Mouse (Mus musculus): ENCODE measurements around the gene Plod1.
A peak's percentile ranks its signal among the peaks of the same experiment; 100 is the strongest.
"Not testable (repeated sequence)": the region's sequence is repeated elsewhere in the genome, so short reads cannot be mapped to it uniquely, and the experiment has no call there.

Gene Plod1

GRCm38 (mm10) chr4:147888237-147888636 is 48.3 kb downstream of the Plod1 start:
- DNase-seq: no peak

GRCm38 (mm10) chr4:147887277-147887676 is 49.3 kb downstream of the Plod1 start:
- DNase-seq: no peak

GRCm38 (mm10) chr4:147886158-147886557 is 50.4 kb downstream of the Plod1 start:
- no peak for DNase-seq

- no peak for DNase-seq
Measured at GRCm38 (mm10) chr4:147884138-147884537, 52.4 kb downstream of the Plod1 start.

GRCm38 (mm10) chr4:147883041-147883440 is 53.5 kb downstream of the Plod1 start:
- no peak for DNase-seq

DNA sequence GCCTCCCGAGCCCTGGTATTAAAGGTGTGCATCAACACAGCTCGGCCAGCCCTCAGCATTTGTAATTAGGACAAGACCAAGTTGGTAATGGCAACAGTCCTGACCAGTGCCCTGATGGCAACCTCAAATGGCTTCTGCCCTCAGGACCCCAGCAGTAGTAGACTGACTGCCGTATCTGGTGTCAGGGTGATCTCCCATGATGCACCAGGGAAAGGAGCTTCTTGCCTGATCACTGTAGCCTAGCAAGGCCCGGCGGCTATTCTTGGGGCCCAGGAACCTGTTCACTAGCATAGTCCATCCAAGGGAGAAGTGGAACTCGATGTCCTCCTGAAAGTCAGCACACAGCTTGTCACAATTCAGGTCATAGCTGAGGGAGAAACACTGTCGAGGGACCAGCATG is 54.8 kb downstream of the Plod1 start:
- DNase-seq: no peak

DNA sequence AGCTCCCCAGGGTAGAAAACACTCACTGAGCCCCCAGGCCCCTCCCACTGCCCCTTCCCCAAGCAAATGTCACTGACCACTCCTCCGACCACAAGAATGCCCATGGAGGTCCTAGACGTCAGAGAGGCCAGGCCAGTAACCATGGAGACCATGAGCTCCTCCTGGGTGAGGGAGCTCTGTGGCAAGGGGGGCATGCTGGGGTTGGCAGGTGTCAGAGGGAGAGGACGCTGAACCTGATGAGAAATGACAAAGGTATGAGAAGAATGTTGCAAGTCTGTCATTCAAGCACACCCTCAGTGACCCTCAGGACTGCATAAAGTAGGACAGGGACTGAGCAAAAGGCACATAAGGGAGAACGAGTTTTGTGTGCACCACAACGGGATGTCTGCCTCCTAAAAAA is 56.7 kb downstream of the Plod1 start:
- no peak for DNase-seq

DNA sequence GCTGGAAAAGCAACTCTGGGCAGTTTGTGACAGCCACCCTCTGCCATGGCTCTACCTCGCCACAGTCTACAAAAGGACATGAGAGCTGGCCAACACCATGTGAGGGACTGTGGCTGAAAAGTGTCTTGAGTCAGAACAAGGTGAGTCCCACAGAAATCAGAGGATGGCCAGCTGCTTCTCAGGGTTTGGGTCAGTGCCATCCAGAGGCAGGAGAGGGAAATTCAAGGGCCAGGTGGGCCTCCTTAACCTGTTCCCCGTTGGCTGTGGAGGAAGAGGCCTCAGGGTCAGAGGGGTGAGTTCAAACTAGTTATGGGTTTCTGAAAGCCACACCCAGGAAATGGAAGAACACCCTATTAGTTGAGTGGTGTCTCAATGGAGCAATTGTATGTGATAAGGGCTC is 57.1 kb downstream of the Plod1 start:
- no peak for DNase-seq

DNA sequence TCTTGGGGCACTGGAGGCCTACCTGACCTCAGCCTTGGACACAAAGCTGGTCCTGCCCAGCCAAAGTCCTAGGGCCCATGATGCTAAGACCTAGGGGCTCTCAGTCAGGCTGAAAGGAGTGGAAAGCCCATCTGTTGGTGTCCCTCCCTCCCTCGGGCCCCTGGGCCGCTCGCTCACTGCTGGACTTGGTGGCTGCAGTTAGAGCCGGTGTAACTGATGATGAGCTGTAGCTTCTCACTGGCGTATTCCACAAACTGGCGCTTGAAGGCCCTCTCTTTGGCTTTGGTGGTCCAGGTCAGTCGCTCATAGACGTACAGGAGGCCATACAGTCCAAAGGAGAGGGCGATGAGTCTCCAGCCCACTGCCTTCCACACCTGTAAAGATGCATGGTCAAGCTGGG is 58.0 kb downstream of the Plod1 start:
- DNase-seq: no peak

- no peak for DNase-seq
Measured at GRCm38 (mm10) chr4:147875852-147876575, 60.6 kb downstream of the Plod1 start.

- DNase-seq: no peak
Measured at GRCm38 (mm10) chr4:147869238-147869637, 67.3 kb downstream of the Plod1 start.

DNA sequence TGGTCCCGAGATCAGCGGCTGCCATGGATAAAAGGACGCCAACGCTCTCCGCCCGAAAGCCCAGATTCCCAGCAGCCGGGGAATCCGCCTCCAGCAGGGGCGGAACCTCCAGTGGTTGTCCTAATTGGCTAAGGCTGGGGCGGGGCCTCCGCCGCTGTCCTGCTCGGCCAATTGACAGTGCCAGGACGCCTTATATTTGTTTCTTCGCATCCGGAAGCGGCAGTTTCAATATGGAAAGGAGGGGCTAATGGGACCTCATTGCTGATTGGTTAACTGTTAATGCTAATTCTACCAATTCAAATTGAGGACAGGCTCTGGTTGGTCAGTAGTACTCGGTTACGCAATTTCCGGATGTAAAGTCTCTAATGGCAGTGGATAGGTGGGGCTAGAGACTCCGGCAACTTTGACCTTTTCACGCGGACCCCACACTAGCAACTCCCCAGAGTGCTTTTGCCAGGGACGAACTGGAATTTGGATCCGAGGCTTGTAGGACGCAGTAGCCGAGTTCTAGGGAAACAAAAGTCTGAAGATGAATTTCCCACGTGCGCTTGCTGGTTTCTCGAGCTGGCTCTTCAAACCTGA is 68.0 kb downstream of the Plod1 start, which contains the start of the genes Miip and Fv1:
Gene Miip, minus strand, starts transcription at position 367 of the 582 bp plus-strand sequence.
Gene Fv1, plus strand, starts transcription at position 530 of the 582 bp plus-strand sequence.
- DNase-seq: peak; percentile 90 to 92

- DNase-seq: no peak
Measured at GRCm38 (mm10) chr4:147867563-147868449, 68.8 kb downstream of the Plod1 start.

DNA sequence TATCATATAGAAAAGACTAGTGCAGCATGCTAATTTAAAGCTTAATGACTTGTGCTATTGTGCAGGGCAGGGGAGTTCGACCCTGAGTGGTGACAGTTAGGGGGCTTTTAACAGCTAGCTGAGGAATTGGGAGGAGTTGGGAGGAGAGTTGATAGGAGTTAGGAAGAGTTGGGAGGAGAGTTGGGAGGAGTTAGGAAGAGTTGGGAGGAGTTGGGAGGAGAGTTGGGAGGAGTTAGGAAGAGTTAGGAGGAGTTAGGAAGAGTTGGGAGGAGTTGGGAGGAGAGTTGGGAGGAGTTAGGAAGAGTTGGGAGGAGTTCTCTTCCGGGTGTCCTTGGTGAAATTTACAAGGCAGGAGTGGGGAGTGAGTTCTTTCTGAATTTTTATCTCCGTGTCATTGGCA is 69.8 kb downstream of the Plod1 start:
- DNase-seq: not testable (repeated sequence)

DNA sequence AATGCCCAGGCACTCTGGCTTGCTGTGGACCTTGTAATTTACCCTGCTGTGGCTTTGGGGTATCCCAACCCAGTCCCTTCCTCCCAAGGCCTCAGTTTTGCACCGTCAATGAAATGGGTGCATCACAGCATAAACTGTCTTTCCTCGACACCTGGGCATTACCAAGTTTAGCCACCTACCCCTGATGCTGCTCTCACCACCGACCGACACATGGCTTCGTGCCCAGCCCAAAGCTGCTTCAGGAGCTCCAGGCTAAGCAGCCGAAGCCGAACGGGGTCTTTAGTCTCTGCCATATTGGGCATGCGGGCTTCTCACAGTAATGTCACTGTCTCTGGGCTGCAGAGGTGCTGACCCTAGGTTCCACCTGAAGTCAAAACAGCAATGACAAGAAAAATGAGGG is 70.5 kb downstream of the Plod1 start:
- DNase-seq: no peak

DNA sequence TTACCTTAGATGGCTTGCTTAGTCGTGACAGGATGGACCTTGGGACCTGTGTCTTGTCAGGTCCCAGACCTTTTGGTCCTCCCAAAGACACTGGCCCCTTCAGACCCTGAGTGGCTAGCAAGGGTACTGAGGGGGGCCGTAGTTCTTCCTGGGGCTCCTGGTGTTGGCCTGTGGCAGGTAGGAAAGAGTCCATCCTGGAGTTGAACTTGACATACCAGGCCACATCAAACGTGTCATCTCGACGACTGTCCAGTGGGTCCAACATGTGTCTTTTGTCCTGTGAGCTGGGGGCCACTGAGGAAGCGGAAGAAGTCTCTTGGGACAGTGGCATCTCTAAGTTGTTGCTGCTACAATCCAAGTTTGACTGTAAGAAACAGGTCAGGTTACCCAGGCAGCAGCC is 70.9 kb downstream of the Plod1 start:
- DNase-seq: no peak

- DNase-seq: no peak
Measured at GRCm38 (mm10) chr4:147862051-147862450, 74.5 kb downstream of the Plod1 start.

Measured in cerebellum, postnatal 14 days (tissue).